In the genomic region with DNA sequence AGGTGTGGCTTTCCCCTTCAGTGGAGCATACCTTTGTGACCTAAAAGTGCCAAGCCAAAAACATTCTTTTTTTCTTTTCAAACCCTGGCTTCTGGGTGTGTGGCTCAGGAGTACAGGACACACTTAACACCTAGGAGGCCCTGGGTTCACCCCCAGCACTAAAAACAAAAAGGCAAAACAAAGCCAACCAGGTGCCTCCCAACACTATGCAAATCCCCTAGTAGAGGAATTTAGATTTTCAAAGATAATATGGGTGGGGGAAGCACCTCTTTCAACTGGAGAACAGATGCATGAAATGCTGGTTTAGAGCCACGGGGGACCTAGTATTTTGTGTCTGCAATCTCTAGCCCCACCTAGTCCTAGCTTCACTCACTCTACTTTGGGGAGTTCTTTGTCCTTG, we compare ENCODE assay signal across 21 mouse cellular contexts. TPM values are rescaled to one million over a fixed set of nuclear protein-coding genes. Genes with fewer than 3 reads are reported as not detected.
DNase-seq lines count a peak whose midpoint lies in the region; ATAC-seq and TF ChIP-seq lines count a peak whose summit lies in the region.
"Had no signal": no experiment of that assay in that cellular context is flagged by ENCODE, and none has a peak within 500 bp of the region (broad histone marks: within the 10 kb centered on the region; RNA-seq: fewer than 3 reads in every experiment).

No protein-coding gene starts in this region.

- no peaks in the 10 kb centered on the region for H3K36me3 ChIP-seq in thymus, adult 2 months (ENCODE audit: control insufficient read depth, insufficient read depth, low read length)
- H3K36me3 ChIP-seq in stomach, postnatal 0 days (ENCODE audit: control insufficient read depth, insufficient read depth, low read length), result no peaks in the 10 kb centered on the region
- no peaks in the 10 kb centered on the region for H3K36me3 ChIP-seq in forebrain, postnatal 0 days (ENCODE audit: insufficient read depth)
- H3K36me3 ChIP-seq: heart, embryonic 10.5 days; kidney, embryonic 15.5 days; limb, embryonic 13.5 days had no signal

- no peak for TF ChIP-seq POLR2A in thymus, adult 2 months (IDR thresholded peaks at IDR 0.05; ENCODE audit: control insufficient read depth, extremely low read depth, insufficient read depth, low read length, poor library complexity)

- DNase-seq in thymus, adult 2 months, result no peak
- DNase-seq in thymus, postnatal 4 days, result no peak
- peak; percentile 67 for DNase-seq in ZHBTc4 (ENCODE audit: low read depth, low spot score)
- no peak for DNase-seq in stomach, postnatal 0 days (ENCODE audit: low spot score)
- no peak for DNase-seq in ovary, adult 18-20 months (ENCODE audit: low spot score)
- DNase-seq in forebrain, postnatal 0 days, result no peak
- DNase-seq: adrenal gland, postnatal 36 days; cerebellum, adult 9-11 months; heart, postnatal 4 days; kidney, postnatal 36 days; layer of hippocampus, postnatal 36 days; lung, embryonic 14.5 days; lung, postnatal 4 days; midbrain, embryonic 14.5 days had no signal

- H3K4me1 ChIP-seq in thymus, adult 2 months (replicated peaks; ENCODE audit: control insufficient read depth, insufficient read depth, low read length), result peaks cover 10% of the 10 kb centered on the region
- H3K4me1 ChIP-seq in stomach, postnatal 0 days (replicated peaks; ENCODE audit: control insufficient read depth, insufficient read depth), result no peaks in the 10 kb centered on the region
- H3K4me1 ChIP-seq in forebrain, postnatal 0 days (ENCODE audit: insufficient read depth), result no peaks in the 10 kb centered on the region
- H3K4me1 ChIP-seq: heart, embryonic 10.5 days; kidney, embryonic 15.5 days had no signal

- H3K4me3 ChIP-seq in thymus, adult 2 months (ENCODE audit: control insufficient read depth, insufficient read depth, low read length), result no peak overlapping the region
- no peak overlapping the region for H3K4me3 ChIP-seq in stomach, postnatal 0 days (ENCODE audit: low read depth, low read length)
- H3K4me3 ChIP-seq in forebrain, postnatal 0 days (ENCODE audit: low read depth, low read length), result no peak overlapping the region
- H3K4me3 ChIP-seq: heart, embryonic 10.5 days; kidney, embryonic 15.5 days; limb, embryonic 13.5 days had no signal

- no peak overlapping the region for H3K9ac ChIP-seq in stomach, postnatal 0 days (ENCODE audit: low read length)
- no peak overlapping the region for H3K9ac ChIP-seq in forebrain, postnatal 0 days
- H3K9ac ChIP-seq: hindbrain, embryonic 14.5 days; kidney, embryonic 15.5 days; limb, embryonic 13.5 days; liver, embryonic 14.5 days; lung, embryonic 14.5 days had no signal

- H3K27ac ChIP-seq in thymus, adult 2 months (ENCODE audit: control insufficient read depth, insufficient read depth, low read length), result peak overlapping the region; percentile 59; the same call in 1 of the 2 replicates
- H3K27ac ChIP-seq in stomach, postnatal 0 days (replicated peaks), result peak overlapping the region; percentile 24; the same call in 1 of the 2 replicates
- no peak overlapping the region for H3K27ac ChIP-seq in forebrain, postnatal 0 days (ENCODE audit: low read depth, low read length)
- H3K27ac ChIP-seq: heart, embryonic 10.5 days; hindbrain, embryonic 14.5 days; kidney, embryonic 15.5 days; limb, embryonic 13.5 days; liver, embryonic 14.5 days had no signal

- no peak overlapping the region for H3K4me2 ChIP-seq in stomach, postnatal 0 days (replicated peaks; ENCODE audit: low read depth)
- H3K4me2 ChIP-seq in forebrain, postnatal 0 days (ENCODE audit: low read depth), result no peak overlapping the region
- H3K4me2 ChIP-seq: hindbrain, embryonic 14.5 days; kidney, embryonic 15.5 days; limb, embryonic 13.5 days; lung, embryonic 14.5 days had no signal

- H3K27me3 ChIP-seq in thymus, adult 2 months (ENCODE audit: control insufficient read depth, insufficient read depth, low read length), result no peaks in the 10 kb centered on the region
- no peaks in the 10 kb centered on the region for H3K27me3 ChIP-seq in stomach, postnatal 0 days (ENCODE audit: control insufficient read depth, insufficient read depth, low read length)
- H3K27me3 ChIP-seq in forebrain, postnatal 0 days (ENCODE audit: insufficient read depth, low read length), result no peaks in the 10 kb centered on the region

- TF ChIP-seq CTCF in thymus, adult 2 months (IDR thresholded peaks at IDR 0.05; ENCODE audit: borderline replicate concordance, control insufficient read depth, extremely low read depth, insufficient read depth, low read length, poor library complexity), result no peak
- TF ChIP-seq CTCF in stomach, postnatal 0 days (IDR thresholded peaks at IDR 0.05; ENCODE audit: low read depth), result no peak
- no peak for TF ChIP-seq CTCF in forebrain, postnatal 0 days (IDR thresholded peaks at IDR 0.05; ENCODE audit: low read depth)

- WGBS in thymus, adult 2 months, result 28% methylated on average over 1 of the region's 1 CpGs
- 45% methylated on average over 1 of the region's 1 CpGs for WGBS in stomach, postnatal 0 days
- WGBS in forebrain, postnatal 0 days, result 79% methylated on average over 1 of the region's 1 CpGs

- no peak for TF ChIP-seq EP300 in stomach, postnatal 0 days (optimal IDR thresholded peaks at IDR 0.05)

- no peaks in the 10 kb centered on the region for H3K9me3 ChIP-seq in stomach, postnatal 0 days (ENCODE audit: control insufficient read depth, low read length)
- H3K9me3 ChIP-seq in forebrain, postnatal 0 days (ENCODE audit: low read length), result no peaks in the 10 kb centered on the region
- H3K9me3 ChIP-seq: heart, embryonic 10.5 days; kidney, embryonic 15.5 days; limb, embryonic 13.5 days had no signal

- ATAC-seq in CD4-positive, CD25-positive, alpha-beta regulatory T cell, adult 4 months, result peak; percentile 76
- ATAC-seq in stomach, postnatal 0 days (ENCODE audit: low FRiP score, low TSS enrichment), result no peak
- ATAC-seq in forebrain, postnatal 0 days, result no peak
- ATAC-seq: intestine, embryonic 16.5 days had no signal

RNA-seq across cellular contexts. Expression of gene Nod1, which starts 7.7 kb away (rescaled TPM):
- polyA plus RNA-seq in thymus, adult 2 months (2012; rRNA removed), result 13.5 and 18.3 TPM in 2 replicates
- 10 to 100 TPM; 17.0 to 18.6 TPM for polyA plus RNA-seq in CD4-positive, CD25-positive, alpha-beta regulatory T cell, adult 4 months (2017; shearing (Covaris generic))
- polyA plus RNA-seq in stomach, postnatal 0 days (2015; fragmentation: Nextera tagmentation; extraction: Ambion mirVana), result 4.5 and 4.9 TPM in 2 replicates
- 1.8 and 2.3 TPM in 2 replicates for total RNA-seq in forebrain, postnatal 0 days (2014; rRNA removed)
- polyA plus RNA-seq in forebrain, postnatal 0 days (2015; fragmentation: Nextera tagmentation; extraction: Ambion mirVana), result 1.5 and 2.0 TPM in 2 replicates

RNA-seq across cellular contexts. Expression of gene Ggct, which starts 28.0 kb away (rescaled TPM):
- 1.2 and 1.8 TPM in 2 replicates for polyA plus RNA-seq in thymus, adult 2 months (2012; rRNA removed)
- polyA plus RNA-seq in CD4-positive, CD25-positive, alpha-beta regulatory T cell, adult 4 months (2017; shearing (Covaris generic)), result 10 to 100 TPM; 19.8 to 34.0 TPM
- polyA plus RNA-seq in stomach, postnatal 0 days (2015; fragmentation: Nextera tagmentation; extraction: Ambion mirVana), result 9.0 and 9.3 TPM in 2 replicates
- total RNA-seq in forebrain, postnatal 0 days (2014; rRNA removed), result 2.8 and 3.7 TPM in 2 replicates
- 22.2 and 26.6 TPM in 2 replicates for polyA plus RNA-seq in forebrain, postnatal 0 days (2015; fragmentation: Nextera tagmentation; extraction: Ambion mirVana)
